Mouse (Mus musculus) MN1 (cell line): ENCODE measurements around the gene Faim2.

ENCODE experiments used
- DNase-seq: peaks from one replicate; pipeline ENCODE4 v3.0.0-alpha.2; 2016; ENCODE audit warnings: low spot score

The Faim2 gene

GRCm38 (mm10) chr15:99505324-99506095 lies 22.5 kb downstream of the Faim2 start:
- no peak for DNase-seq

GRCm38 (mm10) chr15:99503256-99503655 lies 24.7 kb downstream of the Faim2 start:
- no peak for DNase-seq

GRCm38 (mm10) chr15:99502311-99502831 lies 25.6 kb downstream of the Faim2 start:
- no peak for DNase-seq

GRCm38 (mm10) chr15:99501292-99502260 lies 26.4 kb downstream of the Faim2 start:
- peak; percentile 27 for DNase-seq

GRCm38 (mm10) chr15:99500320-99500719 lies 27.6 kb downstream of the Faim2 start:
- no peak for DNase-seq

- no peak for DNase-seq
Measured at GRCm38 (mm10) chr15:99499726-99500125, 28.2 kb downstream of the Faim2 start.

- DNase-seq, result peak; percentile 94
Measured at GRCm38 (mm10) chr15:99498781-99499180, 29.2 kb downstream of the Faim2 start.

GRCm38 (mm10) chr15:99498356-99498755 lies 29.6 kb downstream of the Faim2 start:
- DNase-seq, result peak; percentile 51

- peak; percentile 77 for DNase-seq
Measured at GRCm38 (mm10) chr15:99497527-99498242, 30.3 kb downstream of the Faim2 start.

- DNase-seq, result peak; percentile 89
Measured at GRCm38 (mm10) chr15:99497061-99497460, 30.9 kb downstream of the Faim2 start.

GRCm38 (mm10) chr15:99484745-99485144 lies 43.2 kb downstream of the Faim2 start:
- DNase-seq, result no peak

- no peak for DNase-seq
Measured at GRCm38 (mm10) chr15:99475814-99476213, 52.2 kb downstream of the Faim2 start.

- DNase-seq, result peak; percentile 96
Measured at GRCm38 (mm10) chr15:99474576-99474926, 53.4 kb downstream of the Faim2 start, which contains the start of gene Bcdin3d. Gene Bcdin3d, minus strand, starts transcription at chr15:99474730.

GRCm38 (mm10) chr15:99473801-99474575 lies 54.0 kb downstream of the Faim2 start:
- peak; percentile 85 for DNase-seq

GRCm38 (mm10) chr15:99472972-99473371 lies 55.0 kb downstream of the Faim2 start:
- DNase-seq, result no peak

GRCm38 (mm10) chr15:99471677-99472063 lies 56.3 kb downstream of the Faim2 start:
- no peak for DNase-seq

GRCm38 (mm10) chr15:99470971-99471676 lies 56.8 kb downstream of the Faim2 start:
- DNase-seq, result peak; percentile 55

- DNase-seq, result no peak
Measured at GRCm38 (mm10) chr15:99470224-99470761, 57.7 kb downstream of the Faim2 start.

- no peak for DNase-seq
Measured at GRCm38 (mm10) chr15:99469736-99470135, 58.2 kb downstream of the Faim2 start.

GRCm38 (mm10) chr15:99469067-99469466 lies 58.9 kb downstream of the Faim2 start:
- peak; percentile 90 for DNase-seq
